Mouse (Mus musculus): Measurements from ENCODE around the gene Sgpp2.
A peak's percentile ranks its signal among the peaks of the same experiment; 100 is the strongest.

The Sgpp2 gene

GRCm38 (mm10) chr1:78412668-78413067 lies 102.5 kb downstream of the Sgpp2 start:
- DNase-seq = no peak

- no peak for DNase-seq
These were observed 104.3 kb downstream of the Sgpp2 start for GRCm38 (mm10) chr1:78414421-78414820.

GRCm38 (mm10) chr1:78417154-78417911 lies 107.2 kb downstream of the Sgpp2 start:
- no peak for DNase-seq

GRCm38 (mm10) chr1:78419593-78419992 lies 109.4 kb downstream of the Sgpp2 start:
- DNase-seq = peak; percentile 43

GRCm38 (mm10) chr1:78420271-78420670 lies 110.1 kb downstream of the Sgpp2 start:
- no peak for DNase-seq

GRCm38 (mm10) chr1:78421749-78422148 lies 111.6 kb downstream of the Sgpp2 start:
- DNase-seq = no peak

GRCm38 (mm10) chr1:78422576-78422975 lies 112.4 kb downstream of the Sgpp2 start:
- DNase-seq = peak; percentile 6

- no peak for DNase-seq
These were observed 114.7 kb downstream of the Sgpp2 start for GRCm38 (mm10) chr1:78424848-78425247.

GRCm38 (mm10) chr1:78425309-78425708 lies 115.2 kb downstream of the Sgpp2 start:
- no peak for DNase-seq

GRCm38 (mm10) chr1:78425793-78426700 lies 115.9 kb downstream of the Sgpp2 start:
- no peak for DNase-seq

- no peak for DNase-seq
These were observed 116.7 kb downstream of the Sgpp2 start for GRCm38 (mm10) chr1:78426841-78427240.

- DNase-seq = no peak
These were observed 118.7 kb downstream of the Sgpp2 start for GRCm38 (mm10) chr1:78428851-78429250.

- DNase-seq = no peak
These were observed 123.3 kb downstream of the Sgpp2 start for GRCm38 (mm10) chr1:78433472-78433871.

- no peak for DNase-seq
These were observed 125.8 kb downstream of the Sgpp2 start for GRCm38 (mm10) chr1:78435967-78436366.

- DNase-seq = no peak
These were observed 126.3 kb downstream of the Sgpp2 start for GRCm38 (mm10) chr1:78436445-78436844.

GRCm38 (mm10) chr1:78437150-78437549 lies 127.0 kb downstream of the Sgpp2 start:
- DNase-seq = no peak

GRCm38 (mm10) chr1:78440716-78441115 lies 130.6 kb downstream of the Sgpp2 start:
- no peak for DNase-seq

GRCm38 (mm10) chr1:78443056-78443455 lies 132.9 kb downstream of the Sgpp2 start:
- no peak for DNase-seq

GRCm38 (mm10) chr1:78446232-78446631 lies 136.1 kb downstream of the Sgpp2 start:
- DNase-seq = no peak

- no peak for DNase-seq
These were observed 136.6 kb downstream of the Sgpp2 start for GRCm38 (mm10) chr1:78446742-78447141.

- DNase-seq = no peak
These were observed 137.9 kb downstream of the Sgpp2 start for GRCm38 (mm10) chr1:78448091-78448490.

- no peak for DNase-seq
These were observed 141.1 kb downstream of the Sgpp2 start for GRCm38 (mm10) chr1:78451070-78451854.

- no peak for DNase-seq
These were observed 142.4 kb downstream of the Sgpp2 start for GRCm38 (mm10) chr1:78452544-78452943.
